Mouse (Mus musculus) thymus, adult 2 months (tissue): ENCODE measurements around the gene Ppp3ca.

Experiments used
- CTCF ChIP-seq: fragments of 200-500 bp; IDR thresholded peaks from 2 replicates; pipeline ENCODE4 v1.5.1; 2012; ENCODE audit warnings: mild to moderate bottlenecking, control low read depth, low read length, moderate library complexity, borderline replicate concordance; ENCODE audit not compliant: control insufficient read depth, poor library complexity, insufficient read depth; ENCODE audit errors: extremely low read depth
- POLR2A ChIP-seq: fragments of 200-500 bp; IDR thresholded peaks from 2 replicates; pipeline ENCODE4 v1.6.1; 2012; ENCODE audit warnings: mild to moderate bottlenecking, low read length, control low read depth, moderate library complexity; ENCODE audit not compliant: control insufficient read depth, poor library complexity, insufficient read depth; ENCODE audit errors: extremely low read depth

- TF ChIP-seq POLR2A (no peak), CTCF (no peak)
These were observed 36.8 kb downstream of the Ppp3ca start for GRCm38 (mm10) chr3:136706771-136707170.
